Mouse (Mus musculus): ENCODE data around the gene Klf12. TPM values are rescaled to one million over a fixed set of nuclear protein-coding genes. Genes with fewer than 3 reads are reported as not detected.

Gene Klf12
- polyA plus RNA-seq, 1 experiment from 2014 or later = 16.4 TPM

- ATAC-seq (ENCODE audit: low read depth) (no peak), DNase-seq (ENCODE audit: low spot score) (no peak)
- 95% methylated on average over 3 of the region's 3 CpGs for WGBS
- no peaks in the 10 kb centered on the region for H3K9me3 ChIP-seq (ENCODE audit: control insufficient read depth, low read length)
- H3K4me1 ChIP-seq (ENCODE audit: control insufficient read depth, insufficient read depth, low read length) = peaks cover 7% of the 10 kb centered on the region
- H3K4me3 ChIP-seq (ENCODE audit: low read depth, low read length) = no peak overlapping the region
- no peaks in the 10 kb centered on the region for H3K36me3 ChIP-seq (ENCODE audit: control insufficient read depth, insufficient read depth, low read length)
- no peak overlapping the region for H3K27ac ChIP-seq (replicated peaks; ENCODE audit: low read depth, low read length)
- H3K27me3 ChIP-seq (replicated peaks; ENCODE audit: control insufficient read depth, insufficient read depth, low read length) = no peaks in the 10 kb centered on the region
- H3K4me2 ChIP-seq (ENCODE audit: low read depth, low read length) = no peak overlapping the region
- no peak overlapping the region for H3K9ac ChIP-seq (ENCODE audit: low read depth, low read length)
These were observed 78.3 kb downstream of the Klf12 start for GRCm38 (mm10) chr14:100206207-100206606.

- Histone ChIP-seq H3K36me3 (ENCODE audit: control insufficient read depth, insufficient read depth, low read length) (no peaks in the 10 kb centered on the region), H3K27me3 (replicated peaks; ENCODE audit: control insufficient read depth, insufficient read depth, low read length) (no peaks in the 10 kb centered on the region), H3K27ac (replicated peaks; ENCODE audit: low read depth, low read length) (no peak overlapping the region), H3K9me3 (ENCODE audit: control insufficient read depth, low read length) (no peaks in the 10 kb centered on the region), H3K4me3 (ENCODE audit: low read depth, low read length) (no peak overlapping the region), H3K9ac (ENCODE audit: low read depth, low read length) (no peak overlapping the region), H3K4me2 (ENCODE audit: low read depth, low read length) (no peak overlapping the region), H3K4me1 (ENCODE audit: control insufficient read depth, insufficient read depth, low read length) (peaks cover 7% of the 10 kb centered on the region)
- DNase-seq (ENCODE audit: low spot score) (no peak), ATAC-seq (ENCODE audit: low read depth) (no peak)
- 79% methylated on average over 6 of the region's 6 CpGs for WGBS
These were observed 84.3 kb downstream of the Klf12 start for GRCm38 (mm10) chr14:100200058-100200688.

- H3K27me3 ChIP-seq (replicated peaks; ENCODE audit: control insufficient read depth, insufficient read depth, low read length) = no peaks in the 10 kb centered on the region
- no peak overlapping the region for H3K9ac ChIP-seq (ENCODE audit: low read depth, low read length)
- DNase-seq (ENCODE audit: low spot score) = no peak
- no peak for ATAC-seq (ENCODE audit: low read depth)
- no peak overlapping the region for H3K4me2 ChIP-seq (ENCODE audit: low read depth, low read length)
- H3K4me3 ChIP-seq (ENCODE audit: low read depth, low read length) = no peak overlapping the region
- H3K9me3 ChIP-seq (ENCODE audit: control insufficient read depth, low read length) = no peaks in the 10 kb centered on the region
- no peaks in the 10 kb centered on the region for H3K36me3 ChIP-seq (ENCODE audit: control insufficient read depth, insufficient read depth, low read length)
- 95% methylated on average over 4 of the region's 4 CpGs for WGBS
- no peaks in the 10 kb centered on the region for H3K4me1 ChIP-seq (ENCODE audit: control insufficient read depth, insufficient read depth, low read length)
- no peak overlapping the region for H3K27ac ChIP-seq (replicated peaks; ENCODE audit: low read depth, low read length)
These were observed 85.8 kb downstream of the Klf12 start for GRCm38 (mm10) chr14:100198636-100199035.

- Histone ChIP-seq H3K4me1 (ENCODE audit: control insufficient read depth, insufficient read depth, low read length) (no peaks in the 10 kb centered on the region), H3K36me3 (ENCODE audit: control insufficient read depth, insufficient read depth, low read length) (no peaks in the 10 kb centered on the region), H3K27ac (replicated peaks; ENCODE audit: low read depth, low read length) (no peak overlapping the region), H3K4me3 (ENCODE audit: low read depth, low read length) (no peak overlapping the region), H3K4me2 (ENCODE audit: low read depth, low read length) (no peak overlapping the region), H3K9me3 (ENCODE audit: control insufficient read depth, low read length) (no peaks in the 10 kb centered on the region), H3K27me3 (replicated peaks; ENCODE audit: control insufficient read depth, insufficient read depth, low read length) (no peaks in the 10 kb centered on the region), H3K9ac (ENCODE audit: low read depth, low read length) (no peak overlapping the region)
- 92% methylated on average over 8 of the region's 8 CpGs for WGBS
- ATAC-seq (ENCODE audit: low read depth) = no peak
- no peak for DNase-seq (ENCODE audit: low spot score)
These were observed 87.3 kb downstream of the Klf12 start for GRCm38 (mm10) chr14:100197199-100197598.

GRCm38 (mm10) chr14:100189490-100190197 is 94.8 kb downstream of the Klf12 start:
- H3K4me1 ChIP-seq (ENCODE audit: control insufficient read depth, insufficient read depth, low read length) = no peaks in the 10 kb centered on the region; the same call in 1 of the 2 replicates
- ATAC-seq (ENCODE audit: low read depth) = no peak; the same call in 1 of the 2 replicates
- H3K9me3 ChIP-seq (ENCODE audit: control insufficient read depth, low read length) = no peaks in the 10 kb centered on the region
- 76% methylated on average over 11 of the region's 11 CpGs for WGBS
- no peak overlapping the region for H3K4me3 ChIP-seq (ENCODE audit: low read depth, low read length)
- DNase-seq (ENCODE audit: low spot score) = no peak
- no peak overlapping the region for H3K9ac ChIP-seq (ENCODE audit: low read depth, low read length)
- H3K27me3 ChIP-seq (replicated peaks; ENCODE audit: control insufficient read depth, insufficient read depth, low read length) = no peaks in the 10 kb centered on the region
- H3K4me2 ChIP-seq (ENCODE audit: low read depth, low read length) = no peak overlapping the region
- H3K36me3 ChIP-seq (ENCODE audit: control insufficient read depth, insufficient read depth, low read length) = no peaks in the 10 kb centered on the region
- H3K27ac ChIP-seq (replicated peaks; ENCODE audit: low read depth, low read length) = no peak overlapping the region

- Histone ChIP-seq H3K4me2 (ENCODE audit: low read depth, low read length) (no peak overlapping the region), H3K4me3 (ENCODE audit: low read depth, low read length) (no peak overlapping the region), H3K4me1 (ENCODE audit: control insufficient read depth, insufficient read depth, low read length) (no peaks in the 10 kb centered on the region; the same call in 1 of the 2 replicates), H3K27me3 (replicated peaks; ENCODE audit: control insufficient read depth, insufficient read depth, low read length) (no peaks in the 10 kb centered on the region), H3K36me3 (ENCODE audit: control insufficient read depth, insufficient read depth, low read length) (no peaks in the 10 kb centered on the region), H3K9me3 (ENCODE audit: control insufficient read depth, low read length) (no peaks in the 10 kb centered on the region), H3K27ac (replicated peaks; ENCODE audit: low read depth, low read length) (no peak overlapping the region), H3K9ac (ENCODE audit: low read depth, low read length) (no peak overlapping the region)
- ATAC-seq (ENCODE audit: low read depth) (no peak), DNase-seq (ENCODE audit: low spot score) (no peak)
- WGBS = 82% methylated on average over 3 of the region's 3 CpGs
These were observed 97.1 kb downstream of the Klf12 start for GRCm38 (mm10) chr14:100187372-100187771.

- Histone ChIP-seq H3K27ac (replicated peaks; ENCODE audit: low read depth, low read length) (no peak overlapping the region), H3K9me3 (ENCODE audit: control insufficient read depth, low read length) (no peaks in the 10 kb centered on the region), H3K9ac (ENCODE audit: low read depth, low read length) (no peak overlapping the region), H3K4me1 (ENCODE audit: control insufficient read depth, insufficient read depth, low read length) (no peaks in the 10 kb centered on the region), H3K27me3 (replicated peaks; ENCODE audit: control insufficient read depth, insufficient read depth, low read length) (no peaks in the 10 kb centered on the region), H3K4me3 (ENCODE audit: low read depth, low read length) (no peak overlapping the region), H3K4me2 (ENCODE audit: low read depth, low read length) (no peak overlapping the region), H3K36me3 (ENCODE audit: control insufficient read depth, insufficient read depth, low read length) (no peaks in the 10 kb centered on the region)
- 77% methylated on average over 3 of the region's 3 CpGs for WGBS
- DNase-seq (ENCODE audit: low spot score) (no peak), ATAC-seq (ENCODE audit: low read depth) (no peak)
These were observed 106.7 kb downstream of the Klf12 start for GRCm38 (mm10) chr14:100177796-100178195.

GRCm38 (mm10) chr14:100165075-100165474 is 119.4 kb downstream of the Klf12 start:
- WGBS = 93% methylated on average over 2 of the region's 2 CpGs
- Histone ChIP-seq H3K36me3 (ENCODE audit: control insufficient read depth, insufficient read depth, low read length) (no peaks in the 10 kb centered on the region), H3K27me3 (replicated peaks; ENCODE audit: control insufficient read depth, insufficient read depth, low read length) (no peaks in the 10 kb centered on the region), H3K4me2 (ENCODE audit: low read depth, low read length) (no peak overlapping the region), H3K9me3 (ENCODE audit: control insufficient read depth, low read length) (no peaks in the 10 kb centered on the region), H3K4me3 (ENCODE audit: low read depth, low read length) (no peak overlapping the region), H3K9ac (ENCODE audit: low read depth, low read length) (no peak overlapping the region), H3K4me1 (ENCODE audit: control insufficient read depth, insufficient read depth, low read length) (no peaks in the 10 kb centered on the region), H3K27ac (replicated peaks; ENCODE audit: low read depth, low read length) (no peak overlapping the region)
- ATAC-seq (ENCODE audit: low read depth) = no peak
- no peak for DNase-seq (ENCODE audit: low spot score)

GRCm38 (mm10) chr14:100156639-100157038 is 127.8 kb downstream of the Klf12 start:
- H3K9me3 ChIP-seq (ENCODE audit: control insufficient read depth, low read length) = no peaks in the 10 kb centered on the region
- 0 out of 2 replicates have a peak, but pooled peaks cover 4% of the 10 kb centered on the region for H3K4me1 ChIP-seq (ENCODE audit: control insufficient read depth, insufficient read depth, low read length)
- H3K4me2 ChIP-seq (ENCODE audit: low read depth, low read length) = no peak overlapping the region
- H3K36me3 ChIP-seq (ENCODE audit: control insufficient read depth, insufficient read depth, low read length) = no peaks in the 10 kb centered on the region
- no peak for DNase-seq (ENCODE audit: low spot score)
- no peak for ATAC-seq (ENCODE audit: low read depth)
- no peaks in the 10 kb centered on the region for H3K27me3 ChIP-seq (replicated peaks; ENCODE audit: control insufficient read depth, insufficient read depth, low read length)
- H3K4me3 ChIP-seq (ENCODE audit: low read depth, low read length) = no peak overlapping the region
- H3K27ac ChIP-seq (replicated peaks; ENCODE audit: low read depth, low read length) = no peak overlapping the region
- no peak overlapping the region for H3K9ac ChIP-seq (ENCODE audit: low read depth, low read length)
